Mouse (Mus musculus): ENCODE measurements around the gene Dnmt3a. TPM values are rescaled to one million over a fixed set of nuclear protein-coding genes. Genes with fewer than 3 reads are reported as not detected.
A peak's percentile ranks its signal among the peaks of the same experiment; 100 is the strongest.

Dnmt3a gene
- polyA plus RNA-seq, 1 experiment from 2014 or later, result 114 TPM

DNA sequence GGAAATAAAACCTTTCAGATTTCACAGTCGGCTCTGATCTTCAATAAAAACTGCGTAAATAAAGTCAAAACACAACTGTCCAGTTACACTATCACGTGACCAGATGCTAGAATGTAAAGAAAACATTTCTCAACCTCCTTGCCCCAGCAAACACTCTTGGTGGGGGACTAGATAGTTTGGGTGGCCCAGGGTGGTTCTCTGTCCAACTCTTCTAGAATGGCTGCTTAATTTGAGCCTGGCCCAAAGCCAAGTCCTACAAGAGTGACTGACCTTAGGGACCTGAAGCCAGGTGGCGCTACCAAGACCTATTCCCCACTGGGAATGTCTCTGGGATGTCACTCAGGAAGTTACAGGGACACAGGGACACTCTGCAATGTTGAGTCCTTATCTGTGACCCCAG lies 154.7 kb downstream of the Dnmt3a start:
- ATAC-seq (ENCODE audit: insufficient number of reproducible peaks, low FRiP score, low TSS enrichment, low read depth), result no peak
- Histone ChIP-seq H3K4me1 (peaks cover 7% of the 10 kb centered on the region; the same call in 1 of the 2 replicates), H3K27ac (replicated peaks) (0 out of 2 replicates have a peak overlapping the region, but pooled peaks have one; percentile 80), H3K9me3 (replicated peaks) (no peaks in the 10 kb centered on the region), H3K27me3 (no peaks in the 10 kb centered on the region), H3K4me2 (replicated peaks) (peak overlapping the region; percentile 87), H3K9ac (no peak overlapping the region), H3K4me3 (replicated peaks) (peak overlapping the region; percentile 62), H3K36me3 (no peaks in the 10 kb centered on the region)
- 45% methylated on average over 4 of the region's 4 CpGs for WGBS

Other genes starting within 250 kb of the Dnmt3a start
- 40.5 and 41.5 TPM in 2 replicates for gene Dtnb, start 233.6 kb upstream of the Dnmt3a start, polyA plus RNA-seq (2015; fragmentation: Nextera tagmentation; extraction: Ambion mirVana)
- 2.4 and 6.4 TPM in 2 replicates for gene Pomc, start 148.9 kb downstream of the Dnmt3a start, polyA plus RNA-seq (2015; fragmentation: Nextera tagmentation; extraction: Ambion mirVana)
- gene Efr3b, start 232.9 kb downstream of the Dnmt3a start, polyA plus RNA-seq (2015; fragmentation: Nextera tagmentation; extraction: Ambion mirVana), result 4.0 and 4.2 TPM in 2 replicates